Mouse (Mus musculus) G1E (cell line): ENCODE results near the gene Cald1.

ENCODE experiments used
- CTCF ChIP-seq: IDR thresholded peaks from 2 replicates; pipeline ENCODE4 v1.5.1; 2012; ENCODE audit warnings: low read depth, low read length, inconsistent platforms, mixed read lengths
- GATA1 ChIP-seq: IDR thresholded peaks from 2 replicates; pipeline ENCODE4 v1.6.1; 2012; ENCODE audit warnings: borderline replicate concordance, low read length, inconsistent platforms, mixed read lengths
- POLR2AphosphoS5 ChIP-seq: IDR thresholded peaks from 2 replicates; pipeline ENCODE4 v1.6.1; 2012; ENCODE audit warnings: low read depth, low read length, inconsistent platforms; ENCODE audit not compliant: insufficient replicate concordance

- no peak for TF ChIP-seq CTCF
- no peak for TF ChIP-seq GATA1
- TF ChIP-seq POLR2AphosphoS5: no peak
These were observed 115.5 kb downstream of the Cald1 start for GRCm38 (mm10) chr6:34713777-34714176.
